Mouse (Mus musculus) myocyte (in vitro differentiated cells): ENCODE measurements around the gene Kmt2d.

Source experiments
- CEBPB ChIP-seq: IDR thresholded peaks from 2 replicates; pipeline ENCODE4 v1.6.1; 2011; ENCODE audit warnings: mild to moderate bottlenecking, moderate library complexity; ENCODE audit not compliant: poor library complexity, insufficient read depth, severe bottlenecking
- E2F4 ChIP-seq: IDR thresholded peaks from one replicate; pipeline ENCODE4 v1.6.1; 2011; ENCODE audit warnings: mild to moderate bottlenecking, control low read depth, moderate library complexity; ENCODE audit not compliant: insufficient read depth
- MAX ChIP-seq: IDR thresholded peaks from one replicate; pipeline ENCODE4 v1.6.1; 2011; ENCODE audit warnings: low read depth, mild to moderate bottlenecking, control low read depth
- MYOD1 ChIP-seq, 3 experiments: IDR thresholded peaks; one replicate each; pipeline ENCODE4 v1.6.1; 2011; ENCODE audit warnings: control low read depth in 2 of 3, low read depth in 2 of 3, mild to moderate bottlenecking in 2 of 3, moderate library complexity in 1 of 3; ENCODE audit not compliant: insufficient read length in 2 of 3, control insufficient read depth in 1 of 3
- MYOG ChIP-seq, 3 experiments: IDR thresholded peaks; one replicate each; pipeline ENCODE4 v1.6.1; 2011; ENCODE audit warnings: control low read depth in 2 of 3, low read depth in 2 of 3, mild to moderate bottlenecking in 2 of 3; ENCODE audit not compliant: insufficient read length in 2 of 3, control insufficient read depth in 1 of 3, insufficient read depth in 1 of 3
- POLR2A ChIP-seq: IDR thresholded peaks from one replicate; pipeline ENCODE4 v1.6.1; 2011; ENCODE audit warnings: low read depth, mild to moderate bottlenecking, control low read depth, moderate library complexity; ENCODE audit not compliant: insufficient read length
- POLR2AphosphoS2 ChIP-seq: IDR thresholded peaks from one replicate; pipeline ENCODE4 v1.6.1; 2011; ENCODE audit warnings: low read depth, control low read depth; ENCODE audit not compliant: insufficient read length
- REST ChIP-seq: IDR thresholded peaks from one replicate; pipeline ENCODE4 v1.6.1; 2011; ENCODE audit warnings: mild to moderate bottlenecking, control low read depth, moderate library complexity; ENCODE audit not compliant: insufficient read depth, insufficient read length
- SRF ChIP-seq: IDR thresholded peaks from one replicate; pipeline ENCODE4 v1.6.1; 2011; ENCODE audit warnings: low read depth; ENCODE audit not compliant: control insufficient read depth, insufficient read length
- TCF12 ChIP-seq: IDR thresholded peaks from one replicate; pipeline ENCODE4 v1.6.1; 2011; ENCODE audit warnings: mild to moderate bottlenecking, control low read depth; ENCODE audit not compliant: poor library complexity, insufficient read depth, severe bottlenecking
- USF1 ChIP-seq: IDR thresholded peaks from one replicate; pipeline ENCODE4 v1.6.1; 2011; ENCODE audit warnings: low read depth, mild to moderate bottlenecking, control low read depth, moderate library complexity

DNA sequence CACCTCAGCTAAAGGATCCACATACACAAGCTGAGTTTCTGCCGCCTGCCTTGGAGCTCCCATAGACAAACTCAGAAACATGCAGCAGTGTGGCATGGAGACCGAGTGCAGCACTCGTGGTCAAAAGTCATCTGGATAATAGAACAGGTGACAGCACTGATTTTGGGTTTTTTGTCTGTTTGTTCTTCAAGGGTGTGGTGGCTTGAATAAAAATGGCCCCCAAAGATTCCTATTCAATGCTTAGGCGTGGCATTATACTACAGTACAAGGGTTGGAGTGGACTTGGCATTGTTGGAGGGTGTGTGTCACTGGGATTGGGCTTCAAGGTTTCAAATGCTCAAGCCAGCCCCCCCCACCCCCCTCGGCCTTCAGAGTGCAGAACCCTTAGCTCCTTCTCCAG, 48.9 kb downstream of the Kmt2d start:
- TF ChIP-seq TCF12 (no peak), USF1 (no peak), POLR2A (no peak), MAX (no peak), MYOG (IDR thresholded peaks at IDR 0.05; ENCODE audit: control insufficient read depth in 1 of 3, insufficient read depth in 1 of 3, insufficient read length in 2 of 3, low read depth in 2 of 3) (no peak), CEBPB (no peak), MYOD1 (IDR thresholded peaks at IDR 0.05; ENCODE audit: control insufficient read depth in 1 of 3, insufficient read length in 2 of 3, low read depth in 2 of 3) (no peak), E2F4 (no peak), REST (no peak), POLR2AphosphoS2 (no peak), SRF (no peak)
